Mouse (Mus musculus) adrenal gland, adult 18-20 months (tissue): ENCODE measurements at regions not wholly inside any gene's neighbourhood (a gene's known extent, or its start where the extent isn't known, plus 50 kb on each side); places are given as distances from the start of the nearest gene placed in this dataset.

Source experiments
- DNase-seq, 2 experiments: peaks; one replicate each; pipeline ENCODE4 v3.0.0; 2021 to 2022; ENCODE audit warnings: low spot score in 2 of 2

GRCm38 (mm10) chr15:67750582-67750981 is 1249.9 kb upstream of the Lrrc6 start:
- DNase-seq, result no peak

- no peak for DNase-seq
These were observed 1242.6 kb upstream of the Lrrc6 start for GRCm38 (mm10) chr15:67743332-67743731.

- DNase-seq, result no peak
These were observed 1232.3 kb upstream of the Lrrc6 start for GRCm38 (mm10) chr15:67732988-67733387.

- no peak for DNase-seq
These were observed 1228.8 kb upstream of the Lrrc6 start for GRCm38 (mm10) chr15:67729492-67729891.

- no peak for DNase-seq
These were observed 1224.5 kb upstream of the Lrrc6 start for GRCm38 (mm10) chr15:67725239-67725638.

GRCm38 (mm10) chr15:67714203-67714602 is 1213.5 kb upstream of the Lrrc6 start:
- no peak for DNase-seq

GRCm38 (mm10) chr15:67686140-67686539 is 1185.4 kb upstream of the Lrrc6 start:
- no peak for DNase-seq

GRCm38 (mm10) chr15:67673276-67673675 is 1172.6 kb upstream of the Lrrc6 start:
- no peak for DNase-seq

GRCm38 (mm10) chr15:67636155-67636554 is 1135.4 kb upstream of the Lrrc6 start:
- DNase-seq, result no peak

- DNase-seq, result no peak
These were observed 1126.1 kb upstream of the Lrrc6 start for GRCm38 (mm10) chr15:67626704-67627287.

- DNase-seq, result no peak
These were observed 1111.2 kb upstream of the Lrrc6 start for GRCm38 (mm10) chr15:67611896-67612295.

- no peak for DNase-seq
These were observed 1097.7 kb upstream of the Lrrc6 start for GRCm38 (mm10) chr15:67598426-67598825.

- no peak for DNase-seq
These were observed 1075.9 kb upstream of the Lrrc6 start for GRCm38 (mm10) chr15:67576581-67576980.

GRCm38 (mm10) chr15:67571614-67572013 is 1070.9 kb upstream of the Lrrc6 start:
- DNase-seq, result no peak

- no peak for DNase-seq
These were observed 1056.6 kb upstream of the Lrrc6 start for GRCm38 (mm10) chr15:67557304-67557703.

GRCm38 (mm10) chr15:67551911-67552310 is 1051.2 kb upstream of the Lrrc6 start:
- no peak for DNase-seq

- no peak for DNase-seq
These were observed 1046.2 kb upstream of the Lrrc6 start for GRCm38 (mm10) chr15:67546896-67547400.

GRCm38 (mm10) chr15:67545745-67546144 is 1045.0 kb upstream of the Lrrc6 start:
- no peak for DNase-seq

- DNase-seq, result no peak
These were observed 1013.0 kb upstream of the Lrrc6 start for GRCm38 (mm10) chr15:67513722-67514121.

- no peak for DNase-seq
These were observed 994.4 kb upstream of the Lrrc6 start for GRCm38 (mm10) chr15:67495001-67495658.

GRCm38 (mm10) chr15:67481733-67482132 is 981.0 kb upstream of the Lrrc6 start:
- no peak for DNase-seq

- no peak for DNase-seq
These were observed 973.6 kb upstream of the Lrrc6 start for GRCm38 (mm10) chr15:67474325-67474724.

- no peak for DNase-seq
These were observed 972.3 kb upstream of the Lrrc6 start for GRCm38 (mm10) chr15:67472979-67473378.
